Mouse (Mus musculus) cortical plate, adult 2 months (tissue): ENCODE measurements at regions not wholly inside any gene's neighbourhood (a gene's known extent, or its start where the extent isn't known, plus 50 kb on each side); places are given as distances from the start of the nearest gene placed in this dataset.

Experiments
- CTCF ChIP-seq: fragments of 200-500 bp; IDR thresholded peaks from 2 replicates; pipeline ENCODE4 v1.5.1; 2011; ENCODE audit warnings: mild to moderate bottlenecking, control low read depth, low read length; ENCODE audit not compliant: insufficient read depth; ENCODE audit errors: extremely low read depth
- POLR2A ChIP-seq: fragments of 200-500 bp; IDR thresholded peaks from 2 replicates; pipeline ENCODE4 v1.6.1; 2011; ENCODE audit warnings: mild to moderate bottlenecking, low read length, control low read depth; ENCODE audit not compliant: insufficient read depth; ENCODE audit errors: extremely low read depth

GRCm38 (mm10) chr2:166226929-166227328 lies 71.5 kb upstream of the Sulf2 start:
- TF ChIP-seq CTCF (no peak), POLR2A (no peak)
